Mouse (Mus musculus) stomach, postnatal 0 days (tissue): ENCODE data around the gene Gulp1.

ENCODE experiments used
- CTCF ChIP-seq: IDR thresholded peaks from 2 replicates; pipeline ENCODE4 v1.5.1; 2016; ENCODE audit warnings: antibody characterized with exemption, low read depth, mild to moderate bottlenecking, moderate library complexity
- EP300 ChIP-seq: optimal IDR thresholded peaks from 2 replicates; pipeline ENCODE3; 2016; ENCODE audit warnings: antibody characterized with exemption

DNA sequence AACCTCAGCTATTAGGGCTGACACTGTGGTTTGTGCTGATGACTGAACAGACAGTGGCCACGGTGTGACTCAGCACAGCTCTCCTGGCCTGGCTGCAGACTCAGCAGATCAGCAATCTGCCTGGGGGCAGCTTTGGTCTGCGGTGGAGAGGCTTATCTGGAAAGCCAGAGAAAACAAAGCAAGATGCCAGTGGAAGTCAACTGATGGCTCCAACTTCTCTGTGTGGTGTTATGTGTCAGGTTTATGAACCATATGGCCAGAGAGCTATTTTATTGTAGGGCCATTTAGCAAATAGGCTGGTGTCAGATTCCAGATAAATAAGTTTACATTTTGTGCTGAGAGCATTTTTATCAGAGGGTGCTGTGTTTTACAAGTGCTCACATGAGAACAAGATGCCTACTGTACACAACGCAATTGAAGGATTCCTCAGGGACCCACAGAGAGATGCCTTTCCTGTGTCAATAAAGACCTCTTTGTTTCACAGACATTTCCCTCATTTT, 33.6 kb downstream of the Gulp1 start:
- TF ChIP-seq CTCF = no peak
- TF ChIP-seq EP300 = no peak
